Mouse (Mus musculus): Measurements from ENCODE around the gene Src. TPM values are rescaled to one million over a fixed set of nuclear protein-coding genes. Genes with fewer than 3 reads are reported as not detected.

Gene Src
- polyA plus RNA-seq, 1 experiment from 2014 or later, result 14.0 TPM

DNA sequence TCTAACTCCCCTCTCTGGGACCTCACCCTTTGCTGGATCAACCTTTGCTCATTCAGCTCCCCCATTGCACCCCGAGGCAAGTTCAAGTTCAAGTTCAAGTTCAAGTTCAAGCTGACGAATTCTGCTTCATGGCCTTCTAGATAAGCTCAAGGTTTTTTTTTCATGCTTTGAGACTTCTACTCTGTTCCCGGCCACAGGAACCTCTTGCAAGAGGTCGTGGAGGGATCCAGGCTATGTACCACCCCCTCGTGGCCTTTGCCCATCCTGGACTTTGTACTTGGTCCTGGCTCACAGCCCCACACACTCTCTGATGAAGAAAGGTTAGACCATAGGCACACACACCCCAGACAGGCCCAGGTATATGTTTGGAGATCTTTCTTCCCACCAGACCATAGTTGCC is 90.9 kb downstream of the Src start:
- WGBS, result 61% methylated on average over 5 of the region's 5 CpGs
- ATAC-seq (replicated peaks; ENCODE audit: low FRiP score, low read depth), result peak; percentile 46; the same call in 1 of the 2 replicates

DNA sequence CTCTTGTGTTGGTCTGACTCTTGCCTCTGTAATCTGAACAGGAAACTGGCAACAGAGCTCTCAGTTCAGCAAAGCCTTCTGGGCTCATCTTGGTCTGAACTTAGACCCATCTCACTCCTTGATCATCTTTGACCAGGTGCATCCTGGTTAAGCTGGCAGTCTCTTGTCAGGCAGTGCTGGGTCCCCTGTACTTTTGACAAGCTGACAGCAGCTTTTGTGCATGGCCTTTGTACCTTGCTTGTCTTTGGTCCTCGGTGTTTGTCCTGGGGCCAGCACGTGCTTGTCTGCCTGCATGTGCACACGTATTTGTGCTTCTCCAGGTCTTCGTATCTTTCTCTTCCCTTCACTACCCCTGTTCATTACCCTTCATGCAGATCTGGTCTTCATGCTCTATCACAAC is 91.8 kb downstream of the Src start:
- no peaks in the 10 kb centered on the region for H3K36me3 ChIP-seq (ENCODE audit: insufficient read depth, low read length)
- H3K4me3 ChIP-seq (replicated peaks; ENCODE audit: low read depth, low read length), result no peak overlapping the region
- no peak overlapping the region for H3K27ac ChIP-seq
- WGBS, result 83% methylated on average over 4 of the region's 4 CpGs
- no peaks in the 10 kb centered on the region for H3K9me3 ChIP-seq (replicated peaks; ENCODE audit: low read length)
- no peak overlapping the region for H3K9ac ChIP-seq (ENCODE audit: low read depth, low read length)
- no peaks in the 10 kb centered on the region for H3K4me1 ChIP-seq (replicated peaks; ENCODE audit: insufficient read depth, low read length)
- no peak for DNase-seq (ENCODE audit: low spot score)
- H3K4me2 ChIP-seq (ENCODE audit: low read length), result no peak overlapping the region
- 0 out of 2 replicates have a peak, but pooled peaks have one; percentile 40 for ATAC-seq (replicated peaks; ENCODE audit: low FRiP score, low read depth)
- no peaks in the 10 kb centered on the region for H3K27me3 ChIP-seq (ENCODE audit: insufficient read depth, low read length)
- no peak for TF ChIP-seq CTCF (IDR thresholded peaks at IDR 0.05; ENCODE audit: low read depth)

More for the DNA sequence above, 90.9 kb downstream of the Src start:
- Histone ChIP-seq H3K9me3 (replicated peaks; ENCODE audit: low read length) (no peaks in the 10 kb centered on the region), H3K36me3 (ENCODE audit: insufficient read depth, low read length) (no peaks in the 10 kb centered on the region), H3K27ac (no peak overlapping the region), H3K4me2 (ENCODE audit: low read length) (no peak overlapping the region), H3K27me3 (ENCODE audit: insufficient read depth, low read length) (no peaks in the 10 kb centered on the region), H3K4me3 (replicated peaks; ENCODE audit: low read depth, low read length) (no peak overlapping the region), H3K9ac (ENCODE audit: low read depth, low read length) (no peak overlapping the region), H3K4me1 (replicated peaks; ENCODE audit: insufficient read depth, low read length) (no peaks in the 10 kb centered on the region)
- TF ChIP-seq CTCF (IDR thresholded peaks at IDR 0.05; ENCODE audit: low read depth), result no peak
- no peak for DNase-seq (ENCODE audit: low spot score)

DNA sequence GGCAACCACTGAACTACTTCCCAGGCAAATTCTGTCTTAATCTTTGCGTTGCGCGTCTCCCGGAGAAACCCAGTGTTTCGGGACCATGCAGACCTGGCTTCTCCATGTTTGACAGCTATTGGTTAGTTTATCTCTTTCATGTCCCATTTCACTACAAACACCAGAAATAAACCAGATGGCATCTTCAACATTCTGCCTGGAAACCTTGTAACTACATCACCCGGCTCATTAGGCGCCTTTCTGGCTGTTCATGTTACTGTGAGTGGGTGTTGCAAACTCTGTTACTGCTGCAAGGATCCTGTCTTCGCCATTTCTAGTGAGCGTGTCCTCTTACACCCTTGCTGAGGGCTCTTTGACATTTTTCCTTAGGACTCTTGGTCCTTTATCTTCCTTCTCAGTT is 94.6 kb downstream of the Src start:
- H3K27ac ChIP-seq, result no peak overlapping the region
- TF ChIP-seq CTCF (IDR thresholded peaks at IDR 0.05; ENCODE audit: low read depth), result no peak
- H3K36me3 ChIP-seq (ENCODE audit: insufficient read depth, low read length), result no peaks in the 10 kb centered on the region
- no peaks in the 10 kb centered on the region for H3K9me3 ChIP-seq (replicated peaks; ENCODE audit: low read length)
- H3K9ac ChIP-seq (ENCODE audit: low read depth, low read length), result no peak overlapping the region
- peak; percentile 30 for DNase-seq (ENCODE audit: low spot score)
- ATAC-seq (replicated peaks; ENCODE audit: low FRiP score, low read depth), result no peak
- H3K4me2 ChIP-seq (ENCODE audit: low read length), result no peak overlapping the region
- H3K27me3 ChIP-seq (ENCODE audit: insufficient read depth, low read length), result no peaks in the 10 kb centered on the region
- H3K4me3 ChIP-seq (replicated peaks; ENCODE audit: low read depth, low read length), result no peak overlapping the region
- WGBS, result 75% methylated on average over 9 of the region's 9 CpGs
- no peaks in the 10 kb centered on the region for H3K4me1 ChIP-seq (replicated peaks; ENCODE audit: insufficient read depth, low read length)

DNA sequence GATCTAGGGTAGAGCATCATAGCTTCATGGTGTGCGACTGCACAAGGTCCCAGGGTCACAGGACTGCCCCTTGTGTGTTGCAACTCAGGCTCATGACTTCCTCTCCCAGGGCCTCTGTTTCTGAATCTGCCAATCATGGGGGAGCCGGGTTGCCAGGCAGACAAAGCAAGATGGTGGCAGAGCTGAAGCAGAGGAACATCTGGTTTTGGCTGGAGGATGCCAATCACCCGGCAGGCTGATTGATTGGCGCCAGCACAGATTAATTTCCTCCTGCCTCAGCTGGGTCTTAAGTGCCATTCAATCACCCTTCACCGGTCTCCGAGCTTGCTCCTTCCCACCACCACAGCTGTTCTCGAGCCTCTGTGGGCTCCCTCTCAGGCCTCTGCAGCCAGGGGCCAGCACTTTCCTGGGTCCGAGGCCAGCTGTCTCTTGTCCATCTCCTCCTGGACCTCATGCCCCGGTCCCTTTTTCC is 95.5 kb downstream of the Src start:
- no peak; the same call in 1 of the 2 replicates for ATAC-seq (replicated peaks; ENCODE audit: low FRiP score, low read depth)
- WGBS, result 34% methylated on average over 9 of the region's 9 CpGs

DNA sequence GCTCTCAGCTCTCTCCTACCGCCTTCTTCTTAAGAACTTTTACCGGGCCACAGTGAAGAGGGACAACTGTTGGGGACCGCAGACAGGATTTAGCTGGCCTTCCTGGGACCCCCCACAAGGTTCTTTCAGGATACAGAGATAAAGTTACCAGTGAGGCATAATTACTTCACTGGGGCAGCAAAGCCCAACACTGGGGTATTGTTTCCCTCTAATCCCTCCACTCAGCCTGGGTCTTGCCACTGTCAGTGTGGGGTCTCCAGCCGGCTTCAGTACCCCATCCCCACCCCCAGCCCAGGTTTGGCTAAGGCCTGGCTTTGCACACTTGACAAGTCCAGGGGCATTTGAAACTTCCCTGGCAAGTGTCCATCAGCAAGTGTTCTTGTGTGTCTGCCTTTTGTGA is 96.1 kb downstream of the Src start:
- ATAC-seq (replicated peaks; ENCODE audit: low FRiP score, low read depth) (no peak), DNase-seq (ENCODE audit: low spot score) (no peak)
- Histone ChIP-seq H3K27me3 (ENCODE audit: insufficient read depth, low read length) (no peaks in the 10 kb centered on the region), H3K9ac (ENCODE audit: low read depth, low read length) (no peak overlapping the region), H3K9me3 (replicated peaks; ENCODE audit: low read length) (no peaks in the 10 kb centered on the region), H3K4me3 (replicated peaks; ENCODE audit: low read depth, low read length) (no peak overlapping the region), H3K36me3 (ENCODE audit: insufficient read depth, low read length) (no peaks in the 10 kb centered on the region), H3K4me1 (replicated peaks; ENCODE audit: insufficient read depth, low read length) (no peaks in the 10 kb centered on the region), H3K27ac (no peak overlapping the region), H3K4me2 (ENCODE audit: low read length) (no peak overlapping the region)
- no peak for TF ChIP-seq CTCF (IDR thresholded peaks at IDR 0.05; ENCODE audit: low read depth)
- WGBS, result 8% methylated on average over 4 of the region's 4 CpGs

More for the DNA sequence above, 95.5 kb downstream of the Src start:
- Histone ChIP-seq H3K36me3 (ENCODE audit: insufficient read depth, low read length) (no peaks in the 10 kb centered on the region), H3K4me3 (replicated peaks; ENCODE audit: low read depth, low read length) (no peak overlapping the region), H3K27ac (no peak overlapping the region), H3K9ac (ENCODE audit: low read depth, low read length) (no peak overlapping the region), H3K27me3 (ENCODE audit: insufficient read depth, low read length) (no peaks in the 10 kb centered on the region), H3K9me3 (replicated peaks; ENCODE audit: low read length) (no peaks in the 10 kb centered on the region), H3K4me1 (replicated peaks; ENCODE audit: insufficient read depth, low read length) (no peaks in the 10 kb centered on the region), H3K4me2 (ENCODE audit: low read length) (no peak overlapping the region)
- no peak for DNase-seq (ENCODE audit: low spot score)
- TF ChIP-seq CTCF (IDR thresholded peaks at IDR 0.05; ENCODE audit: low read depth), result no peak

DNA sequence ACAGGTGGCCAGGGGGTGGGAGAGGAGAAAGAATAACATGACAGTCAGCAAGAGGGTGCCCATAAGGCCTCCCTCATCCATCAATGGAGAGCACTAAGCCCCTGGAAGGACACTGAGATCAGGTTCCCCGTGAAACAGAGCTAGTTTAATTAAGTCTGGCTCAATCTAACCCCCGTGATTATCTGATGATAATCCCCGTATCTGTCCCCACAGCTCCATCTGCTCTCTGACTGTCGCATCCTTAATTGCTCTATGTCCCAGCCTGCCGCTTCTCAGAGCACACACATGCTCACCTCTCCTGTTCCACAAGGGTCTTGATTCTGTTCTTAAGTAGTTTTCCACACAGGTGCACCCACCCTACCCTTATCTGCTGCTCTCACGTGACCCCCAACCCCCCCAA is 99.3 kb downstream of the Src start:
- no peaks in the 10 kb centered on the region for H3K27me3 ChIP-seq (ENCODE audit: insufficient read depth, low read length)
- H3K36me3 ChIP-seq (ENCODE audit: insufficient read depth, low read length), result no peaks in the 10 kb centered on the region
- DNase-seq (ENCODE audit: low spot score), result no peak
- H3K27ac ChIP-seq, result no peak overlapping the region
- 66% methylated on average over 6 of the region's 6 CpGs for WGBS
- ATAC-seq (replicated peaks; ENCODE audit: low FRiP score, low read depth), result no peak
- H3K9ac ChIP-seq (ENCODE audit: low read depth, low read length), result no peak overlapping the region
- H3K4me3 ChIP-seq (replicated peaks; ENCODE audit: low read depth, low read length), result no peak overlapping the region
- no peak overlapping the region for H3K4me2 ChIP-seq (ENCODE audit: low read length)
- no peaks in the 10 kb centered on the region for H3K4me1 ChIP-seq (replicated peaks; ENCODE audit: insufficient read depth, low read length)
- no peak for TF ChIP-seq CTCF (IDR thresholded peaks at IDR 0.05; ENCODE audit: low read depth)
- H3K9me3 ChIP-seq (replicated peaks; ENCODE audit: low read length), result no peaks in the 10 kb centered on the region

DNA sequence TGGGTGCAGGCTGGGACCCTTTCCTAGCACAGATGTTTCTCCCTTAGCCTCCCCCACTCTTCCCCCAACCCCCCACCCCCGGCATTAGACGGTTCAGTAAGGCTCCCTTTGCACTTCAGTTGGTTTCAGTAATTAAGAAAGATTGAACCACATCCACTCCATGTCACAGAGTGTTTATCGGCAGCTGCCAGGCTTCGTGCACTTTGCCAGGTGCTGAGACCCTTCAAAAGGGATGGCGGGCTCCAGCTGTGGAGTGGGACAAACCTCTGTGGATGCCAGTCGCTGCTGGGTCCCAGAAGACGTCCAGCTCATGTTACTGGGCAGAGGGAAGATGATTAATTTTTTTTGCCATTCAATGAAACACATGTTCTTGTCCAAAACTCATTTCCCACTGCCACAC is 100.2 kb downstream of the Src start:
- 26% methylated on average over 7 of the region's 7 CpGs for WGBS
- ATAC-seq (replicated peaks; ENCODE audit: low FRiP score, low read depth) (no peak), DNase-seq (ENCODE audit: low spot score) (no peak)
- TF ChIP-seq CTCF (IDR thresholded peaks at IDR 0.05; ENCODE audit: low read depth), result no peak
- no peak overlapping the region for H3K4me3 ChIP-seq (replicated peaks; ENCODE audit: low read depth, low read length)
- H3K4me2 ChIP-seq (ENCODE audit: low read length), result no peak overlapping the region
- no peaks in the 10 kb centered on the region for H3K9me3 ChIP-seq (replicated peaks; ENCODE audit: low read length)
- no peak overlapping the region for H3K27ac ChIP-seq
- no peaks in the 10 kb centered on the region for H3K27me3 ChIP-seq (ENCODE audit: insufficient read depth, low read length)
- no peak overlapping the region for H3K9ac ChIP-seq (ENCODE audit: low read depth, low read length)
- no peaks in the 10 kb centered on the region for H3K36me3 ChIP-seq (ENCODE audit: insufficient read depth, low read length)
- H3K4me1 ChIP-seq (replicated peaks; ENCODE audit: insufficient read depth, low read length), result no peaks in the 10 kb centered on the region

Data from kidney, postnatal 0 days (tissue).